ENCODE assay signal across 18 mouse cellular contexts in the genomic region with DNA sequence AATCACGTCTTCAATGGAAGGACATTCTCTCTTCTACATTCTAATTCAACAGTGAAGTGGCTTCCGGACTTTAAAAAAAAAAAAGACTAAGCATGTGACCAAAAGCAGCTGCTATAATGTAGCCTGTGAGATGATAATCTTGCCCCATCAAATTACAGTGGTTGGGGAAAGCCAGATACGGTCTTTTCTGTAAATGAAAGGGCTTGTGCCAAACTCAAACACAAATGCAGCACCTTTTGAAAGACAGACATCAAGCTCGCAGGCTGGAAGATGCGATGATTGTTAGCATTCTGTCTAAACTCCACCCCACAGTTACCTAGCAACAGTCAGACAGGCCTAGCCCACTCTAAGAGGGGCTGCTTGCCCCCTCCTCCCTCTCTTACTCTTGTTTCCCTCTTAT. TPM values are rescaled to one million over a fixed set of nuclear protein-coding genes. Genes with fewer than 3 reads are reported as not detected.
A peak's percentile ranks its signal among the peaks of the same experiment; 100 is the strongest.
DNase-seq lines count a peak whose midpoint lies in the region; ATAC-seq lines count a peak whose summit lies in the region.
"Had no signal": no experiment of that assay in that cellular context is flagged by ENCODE, and none has a peak within 500 bp of the region (broad histone marks: within the 10 kb centered on the region; RNA-seq: fewer than 3 reads in every experiment).

No protein-coding gene starts in this region.

- H3K9me3 ChIP-seq in kidney, embryonic 15.5 days (replicated peaks): no peaks in the 10 kb centered on the region
- H3K9me3 ChIP-seq: embryonic facial prominence, embryonic 13.5 days; heart, embryonic 15.5 days; hindbrain, embryonic 15.5 days; limb, embryonic 12.5 days had no signal

- ATAC-seq in kidney, embryonic 15.5 days (replicated peaks; ENCODE audit: low FRiP score): no peak
- ATAC-seq: forebrain, embryonic 16.5 days had no signal

- H3K27ac ChIP-seq in kidney, embryonic 15.5 days: no peak overlapping the region
- H3K27ac ChIP-seq: embryonic facial prominence, embryonic 13.5 days; heart, embryonic 15.5 days; hindbrain, embryonic 15.5 days; limb, embryonic 12.5 days; macrophage had no signal

- H3K27me3 ChIP-seq in kidney, embryonic 15.5 days: no peaks in the 10 kb centered on the region
- H3K27me3 ChIP-seq: embryonic facial prominence, embryonic 13.5 days; heart, embryonic 15.5 days; hindbrain, embryonic 15.5 days; limb, embryonic 12.5 days had no signal

- H3K9ac ChIP-seq in kidney, embryonic 15.5 days: no peak overlapping the region
- H3K9ac ChIP-seq: embryonic facial prominence, embryonic 13.5 days; heart, embryonic 15.5 days; hindbrain, embryonic 15.5 days; limb, embryonic 12.5 days had no signal

- DNase-seq in kidney, postnatal 25 days: no peak
- DNase-seq in retina, postnatal 1 day: peak; percentile 41
- no peak for DNase-seq in retina, embryonic 14.5 days (ENCODE audit: low spot score)
- peak; percentile 47 for DNase-seq in R1 (ENCODE audit: low read depth, low spot score)
- DNase-seq in lung, postnatal 25 days (ENCODE audit: low spot score): no peak
- DNase-seq in adrenal gland, adult 2 months: no peak
- DNase-seq: adrenal gland, postnatal 36 days; gastrocnemius, postnatal 25 days; kidney, postnatal 10 days; layer of hippocampus, postnatal 36 days; right cerebral cortex, postnatal 4 days had no signal

- peaks cover 38% of the 10 kb centered on the region for H3K4me1 ChIP-seq in kidney, embryonic 15.5 days

- H3K36me3 ChIP-seq in kidney, embryonic 15.5 days: peaks cover 38% of the 10 kb centered on the region

- 44% methylated on average over 5 of the region's 5 CpGs for WGBS in kidney, embryonic 15.5 days

- H3K4me2 ChIP-seq in kidney, embryonic 15.5 days: 0 out of 2 replicates have a peak overlapping the region, but pooled peaks have one; percentile 4
- H3K4me2 ChIP-seq: embryonic facial prominence, embryonic 13.5 days; heart, embryonic 15.5 days; hindbrain, embryonic 15.5 days; limb, embryonic 12.5 days had no signal

- H3K4me3 ChIP-seq in kidney, embryonic 15.5 days (replicated peaks): no peak overlapping the region
- H3K4me3 ChIP-seq: embryonic facial prominence, embryonic 13.5 days; heart, embryonic 15.5 days; hindbrain, embryonic 15.5 days; limb, embryonic 12.5 days had no signal

RNA-seq across cellular contexts. Expression of gene Scd2, which starts 17.3 kb away (rescaled TPM):
- 185 and 195 TPM in 2 replicates for polyA plus RNA-seq in kidney, embryonic 15.5 days (2015; fragmentation: Nextera tagmentation; extraction: Ambion mirVana)
- 1,000 to 10,000 TPM in 1 of 2 experiments, 100 to 1,000 TPM in 1; 845 to 1,065 TPM for total RNA-seq in adrenal gland, adult 2 months (2021)
- 432 and 748 TPM in 2 replicates for polyA plus RNA-seq in adrenal gland, adult 2 months (2012; rRNA removed)

RNA-seq across cellular contexts. Expression of gene Scd4, which starts 22.1 kb away (rescaled TPM):
- 0.09 and 0.10 TPM in 2 replicates for polyA plus RNA-seq in kidney, embryonic 15.5 days (2015; fragmentation: Nextera tagmentation; extraction: Ambion mirVana)
- 1 to 10 TPM; 5.4 to 9.3 TPM for total RNA-seq in adrenal gland, adult 2 months (2021)
- 0.19 and 0.29 TPM in 2 replicates for polyA plus RNA-seq in adrenal gland, adult 2 months (2012; rRNA removed)

Comparison
In these comparisons a context has a peak if more than half of its experiments do, and no peak if none do; other contexts are left out.
1. DNase-seq: peak in retina, postnatal 1 day (single experiment) and R1 (single experiment); none in kidney, postnatal 25 days (0 of 2), retina, embryonic 14.5 days (single experiment), lung, postnatal 25 days (single experiment) and adrenal gland, adult 2 months (single experiment).